Mouse (Mus musculus) liver, postnatal 0 days (tissue): ENCODE measurements at regions not wholly inside any gene's neighbourhood (a gene's known extent, or its start where the extent isn't known, plus 50 kb on each side); places are given as distances from the start of the nearest gene placed in this dataset.

ENCODE experiments used
- ATAC-seq: fragments of 200-750 bp; cut with Nextera tagmentation; 2 replicates; pipeline ENCODE4 v1.8.0; 2017; ENCODE audit warnings: mild to moderate bottlenecking, moderate library complexity
- DNase-seq: peaks from one replicate; pipeline ENCODE4 v3.0.0-alpha.2; 2016
- H3K27ac ChIP-seq: fragments of 300-500 bp; sonication (generic); 2 replicates; pipeline ENCODE4 v1.5.1; 2014; ENCODE audit warnings: antibody characterized with exemption, moderate library complexity, mild to moderate bottlenecking, low read depth
- H3K27me3 ChIP-seq: fragments of 300-500 bp; sonication (generic); 2 replicates; pipeline ENCODE4 v1.6.1; 2014; ENCODE audit warnings: low read length, control low read depth, mixed read lengths; ENCODE audit not compliant: insufficient read depth
- H3K36me3 ChIP-seq: fragments of 300-500 bp; sonication (generic); replicated peaks from 2 replicates; pipeline ENCODE4 v1.6.1; 2014; ENCODE audit warnings: mild to moderate bottlenecking, control low read depth, low read length, moderate library complexity, mixed read lengths; ENCODE audit not compliant: insufficient read depth
- H3K4me1 ChIP-seq: fragments of 300-500 bp; sonication (generic); 2 replicates; pipeline ENCODE4 v1.6.1; 2014; ENCODE audit warnings: antibody characterized with exemption, mild to moderate bottlenecking, control low read depth; ENCODE audit not compliant: insufficient read depth
- H3K4me2 ChIP-seq: fragments of 300-500 bp; sonication (generic); 2 replicates; pipeline ENCODE4 v1.6.1; 2014; ENCODE audit warnings: low read depth, mild to moderate bottlenecking, low read length, moderate library complexity, mixed read lengths
- H3K4me3 ChIP-seq: fragments of 300-500 bp; sonication (generic); 2 replicates; pipeline ENCODE4 v1.5.1; 2014; ENCODE audit warnings: low read depth, low read length
- H3K9ac ChIP-seq: fragments of 300-500 bp; sonication (generic); replicated peaks from 2 replicates; pipeline ENCODE4 v1.6.1; 2014; ENCODE audit warnings: mild to moderate bottlenecking, moderate library complexity
- H3K9me3 ChIP-seq: fragments of 300-500 bp; sonication (generic); 2 replicates; pipeline ENCODE4 v1.6.1; 2016; ENCODE audit warnings: mild to moderate bottlenecking, control low read depth, low read length, mixed read lengths
- CTCF ChIP-seq: sonication (generic); IDR thresholded peaks from 2 replicates; pipeline ENCODE4 v1.5.1; 2016; ENCODE audit warnings: antibody characterized with exemption, low read depth
- EP300 ChIP-seq: IDR thresholded peaks from 2 replicates; pipeline ENCODE4 v1.6.1; 2016; ENCODE audit warnings: antibody characterized with exemption, low read depth, mild to moderate bottlenecking
- WGBS: fragments of 180-500 bp; shearing (Covaris S2); extraction: QIAGEN DNeasy Blood & Tissue Kit; methylation state at CpG from one replicate; pipeline ENCODE4 v1.1.7; 2014; ENCODE audit not compliant: insufficient replicate concordance; 5-methylcytosine and 5-hydroxymethylcytosine counted together

- no peaks in the 10 kb centered on the region for H3K4me1 ChIP-seq
- H3K9ac ChIP-seq = no peak overlapping the region
- H3K36me3 ChIP-seq = no peaks in the 10 kb centered on the region
- TF ChIP-seq CTCF = no peak
- TF ChIP-seq EP300 = no peak
- no peaks in the 10 kb centered on the region for H3K27me3 ChIP-seq
- no peaks in the 10 kb centered on the region for H3K9me3 ChIP-seq
- H3K4me3 ChIP-seq = no peak overlapping the region
- DNase-seq (no peak), ATAC-seq (no peak)
- H3K27ac ChIP-seq = no peak overlapping the region
- H3K4me2 ChIP-seq = no peak overlapping the region
- 74% methylated on average over 8 of the region's 8 CpGs for WGBS
These were observed 853.1 kb upstream of the Pou3f2 start for GRCm38 (mm10) chr4:23341240-23341639.

GRCm38 (mm10) chr4:23338481-23338880 lies 850.3 kb upstream of the Pou3f2 start:
- Histone ChIP-seq H3K27ac (no peak overlapping the region), H3K9ac (no peak overlapping the region), H3K27me3 (no peaks in the 10 kb centered on the region), H3K4me3 (no peak overlapping the region), H3K4me1 (no peaks in the 10 kb centered on the region), H3K4me2 (no peak overlapping the region), H3K9me3 (no peaks in the 10 kb centered on the region), H3K36me3 (no peaks in the 10 kb centered on the region)
- ATAC-seq (no peak), DNase-seq (no peak)
- TF ChIP-seq CTCF (no peak), EP300 (no peak)
- 80% methylated on average over 5 of the region's 5 CpGs for WGBS

- TF ChIP-seq EP300 (no peak), CTCF (no peak)
- H3K27me3 ChIP-seq = no peaks in the 10 kb centered on the region
- WGBS = 20% methylated on average over 2 of the region's 2 CpGs
These were observed 812.5 kb upstream of the Pou3f2 start for GRCm38 (mm10) chr4:23300617-23301016.

GRCm38 (mm10) chr4:23280087-23280486 lies 791.9 kb upstream of the Pou3f2 start:
- Histone ChIP-seq H3K4me1 (no peaks in the 10 kb centered on the region), H3K9me3 (no peaks in the 10 kb centered on the region), H3K4me2 (no peak overlapping the region), H3K9ac (no peak overlapping the region), H3K4me3 (no peak overlapping the region), H3K27me3 (no peaks in the 10 kb centered on the region), H3K27ac (no peak overlapping the region), H3K36me3 (no peaks in the 10 kb centered on the region)
- no peak for ATAC-seq
- WGBS = 76% methylated on average over 6 of the region's 6 CpGs
- DNase-seq = no peak
- TF ChIP-seq EP300 = no peak
- TF ChIP-seq CTCF = no peak

More at GRCm38 (mm10) chr4:23300617-23301016, 812.5 kb upstream of the Pou3f2 start:
- Histone ChIP-seq H3K4me1 (no peaks in the 10 kb centered on the region), H3K9me3 (no peaks in the 10 kb centered on the region), H3K27ac (no peak overlapping the region), H3K9ac (no peak overlapping the region), H3K4me2 (no peak overlapping the region), H3K36me3 (no peaks in the 10 kb centered on the region), H3K4me3 (no peak overlapping the region)
- DNase-seq (no peak), ATAC-seq (no peak)

- H3K27me3 ChIP-seq = no peaks in the 10 kb centered on the region
- no peak overlapping the region for H3K4me3 ChIP-seq
- H3K27ac ChIP-seq = no peak overlapping the region
- WGBS = 64% methylated on average over 5 of the region's 5 CpGs
- no peaks in the 10 kb centered on the region for H3K4me1 ChIP-seq
- no peak for ATAC-seq
- no peak overlapping the region for H3K4me2 ChIP-seq
- TF ChIP-seq EP300 (no peak), CTCF (no peak)
- H3K36me3 ChIP-seq = no peaks in the 10 kb centered on the region
- no peaks in the 10 kb centered on the region for H3K9me3 ChIP-seq
- DNase-seq = no peak
- H3K9ac ChIP-seq = no peak overlapping the region
These were observed 787.0 kb upstream of the Pou3f2 start for GRCm38 (mm10) chr4:23275203-23275602.

GRCm38 (mm10) chr4:23271947-23272346 lies 783.8 kb upstream of the Pou3f2 start:
- H3K4me2 ChIP-seq = no peak overlapping the region
- ATAC-seq = no peak
- no peak overlapping the region for H3K9ac ChIP-seq
- no peak overlapping the region for H3K27ac ChIP-seq
- H3K4me1 ChIP-seq = no peaks in the 10 kb centered on the region
- TF ChIP-seq EP300 (no peak), CTCF (no peak)
- H3K27me3 ChIP-seq = no peaks in the 10 kb centered on the region
- H3K4me3 ChIP-seq = no peak overlapping the region
- H3K9me3 ChIP-seq = no peaks in the 10 kb centered on the region
- DNase-seq = no peak
- no peaks in the 10 kb centered on the region for H3K36me3 ChIP-seq

GRCm38 (mm10) chr4:23260371-23260770 lies 772.2 kb upstream of the Pou3f2 start:
- Histone ChIP-seq H3K27ac (no peak overlapping the region), H3K4me2 (no peak overlapping the region), H3K27me3 (no peaks in the 10 kb centered on the region), H3K36me3 (no peaks in the 10 kb centered on the region), H3K4me3 (no peak overlapping the region), H3K9ac (no peak overlapping the region), H3K4me1 (no peaks in the 10 kb centered on the region), H3K9me3 (no peaks in the 10 kb centered on the region)
- ATAC-seq (no peak), DNase-seq (no peak)
- TF ChIP-seq EP300 (no peak), CTCF (no peak)
- 83% methylated on average over 4 of the region's 4 CpGs for WGBS
